Mouse (Mus musculus): ENCODE data around the gene Shroom3.

GRCm38 (mm10) chr5:92841474-92841873, 158.2 kb downstream of the Shroom3 start:
- TF ChIP-seq POLR2A (IDR thresholded peaks at IDR 0.05; ENCODE audit: borderline replicate concordance, low read depth, low read length) (no peak), CTCF (IDR thresholded peaks at IDR 0.05; ENCODE audit: low read depth, low read length) (no peak)

Measured in bone marrow macrophage, adult 2 months (primary cell).